Mouse (Mus musculus) cerebellum, adult 2 months (tissue): ENCODE data around the gene Mcoln3.

ENCODE experiments used
- CTCF ChIP-seq: fragments of 200-500 bp; IDR thresholded peaks from 2 replicates; pipeline ENCODE4 v1.5.1; 2011; ENCODE audit warnings: low read depth, mild to moderate bottlenecking, control low read depth, low read length, moderate library complexity, borderline replicate concordance; ENCODE audit not compliant: insufficient read depth
- POLR2A ChIP-seq: fragments of 200-500 bp; IDR thresholded peaks from 2 replicates; pipeline ENCODE4 v1.6.1; 2011; ENCODE audit warnings: low read length, control low read depth, borderline replicate concordance; ENCODE audit not compliant: insufficient read depth

- TF ChIP-seq CTCF (no peak), POLR2A (no peak)
Measured at GRCm38 (mm10) chr3:146110358-146110757, 6.9 kb upstream of the Mcoln3 start.
